Mouse (Mus musculus) forebrain, postnatal 0 days (tissue): ENCODE data around the gene Cyp2j9. TPM values are rescaled to one million over a fixed set of nuclear protein-coding genes. Genes with fewer than 3 reads are reported as not detected.

Experiments used
- ATAC-seq: fragments of 200-750 bp; cut with Nextera tagmentation; 2 replicates; pipeline ENCODE4 v1.8.0; 2017; ENCODE audit warnings: mild to moderate bottlenecking, moderate library complexity
- DNase-seq: peaks from one replicate; pipeline ENCODE4 v3.0.0-alpha.2; 2015
- H3K27ac ChIP-seq: fragments of 300-500 bp; sonication (generic); 2 replicates; pipeline ENCODE4 v1.5.1; 2014; ENCODE audit warnings: low read depth, mild to moderate bottlenecking, antibody characterized with exemption, low read length, moderate library complexity, mixed read lengths
- H3K27me3 ChIP-seq: fragments of 300-500 bp; sonication (generic); 2 replicates; pipeline ENCODE4 v1.6.1; 2014; ENCODE audit warnings: mild to moderate bottlenecking, low read length, mixed read lengths; ENCODE audit not compliant: insufficient read depth
- H3K36me3 ChIP-seq: fragments of 300-500 bp; sonication (generic); 2 replicates; pipeline ENCODE4 v1.6.1; 2014; ENCODE audit warnings: mild to moderate bottlenecking, moderate library complexity; ENCODE audit not compliant: insufficient read depth
- H3K4me1 ChIP-seq: fragments of 300-500 bp; sonication (generic); 2 replicates; pipeline ENCODE4 v1.6.1; 2014; ENCODE audit warnings: antibody characterized with exemption; ENCODE audit not compliant: insufficient read depth
- H3K4me2 ChIP-seq: fragments of 300-500 bp; sonication (generic); 2 replicates; pipeline ENCODE4 v1.6.1; 2014; ENCODE audit warnings: low read depth, mild to moderate bottlenecking, moderate library complexity
- H3K4me3 ChIP-seq: fragments of 300-500 bp; sonication (generic); 2 replicates; pipeline ENCODE4 v1.5.1; 2014; ENCODE audit warnings: low read depth, low read length, mixed read lengths
- H3K9ac ChIP-seq: fragments of 300-500 bp; sonication (generic); 2 replicates; pipeline ENCODE4 v1.6.1; 2014; ENCODE audit warnings: mild to moderate bottlenecking
- H3K9me3 ChIP-seq: fragments of 300-500 bp; sonication (generic); 2 replicates; pipeline ENCODE4 v1.6.1; 2016; ENCODE audit warnings: low read length
- CTCF ChIP-seq: sonication (generic); IDR thresholded peaks from 2 replicates; pipeline ENCODE4 v1.5.1; 2016; ENCODE audit warnings: antibody characterized with exemption, control low read depth, low read depth
- WGBS: fragments of 180-500 bp; shearing (Covaris S2); extraction: QIAGEN DNeasy Blood & Tissue Kit; methylation state at CpG from one replicate; pipeline ENCODE4 v1.1.7; 2014; 5-methylcytosine and 5-hydroxymethylcytosine counted together
- polyA plus RNA-seq: library from polyadenylated mRNA; unstranded; fragments of >200 nt; fragmentation: Nextera tagmentation; extraction: Ambion mirVana; gene quantifications from 2 replicates; pipeline ENCODE4 v1.2.1, GENCODE M21; 2015
- total RNA-seq: library from RNA; depleted of rRNA; stranded (reverse); fragments of >200 nt; gene quantifications from 2 replicates; pipeline ENCODE4 v1.2.3, GENCODE M21; 2014; rRNA removed

Gene Cyp2j9
- total and polyA plus RNA-seq, 2 experiments from 2014 or later = 8.3 to 9.5 TPM

DNA sequence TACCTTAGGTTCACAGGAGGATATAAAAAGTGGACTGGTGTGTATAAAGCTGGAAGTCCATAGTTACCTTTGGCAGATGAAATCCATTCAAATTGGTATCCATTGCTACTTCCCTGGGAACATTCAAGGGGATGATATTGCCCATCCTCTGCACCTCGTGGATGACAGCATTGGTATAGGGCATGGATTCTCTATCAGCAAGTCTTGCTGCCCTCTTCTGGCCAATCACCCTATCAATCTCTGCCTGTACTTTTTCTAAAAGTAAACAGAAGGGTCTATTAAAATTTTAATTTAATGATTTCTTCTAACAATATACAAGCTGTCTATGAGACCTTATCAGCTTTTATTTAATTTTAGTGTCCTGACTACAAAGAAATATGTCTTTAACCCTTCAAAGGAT is 65.6 kb downstream of the Cyp2j9 start:
- Histone ChIP-seq H3K27me3 (no peaks in the 10 kb centered on the region), H3K4me1 (no peaks in the 10 kb centered on the region), H3K9me3 (no peaks in the 10 kb centered on the region), H3K4me3 (no peak overlapping the region), H3K36me3 (no peaks in the 10 kb centered on the region; the same call in 1 of the 2 replicates), H3K9ac (no peak overlapping the region), H3K4me2 (no peak overlapping the region), H3K27ac (no peak overlapping the region)
- WGBS = 18% methylated on average over 1 of the region's 1 CpGs
- peak; percentile 43; the same call in 1 of the 2 replicates for ATAC-seq
- DNase-seq = no peak
- peak; percentile 36 for TF ChIP-seq CTCF

DNA sequence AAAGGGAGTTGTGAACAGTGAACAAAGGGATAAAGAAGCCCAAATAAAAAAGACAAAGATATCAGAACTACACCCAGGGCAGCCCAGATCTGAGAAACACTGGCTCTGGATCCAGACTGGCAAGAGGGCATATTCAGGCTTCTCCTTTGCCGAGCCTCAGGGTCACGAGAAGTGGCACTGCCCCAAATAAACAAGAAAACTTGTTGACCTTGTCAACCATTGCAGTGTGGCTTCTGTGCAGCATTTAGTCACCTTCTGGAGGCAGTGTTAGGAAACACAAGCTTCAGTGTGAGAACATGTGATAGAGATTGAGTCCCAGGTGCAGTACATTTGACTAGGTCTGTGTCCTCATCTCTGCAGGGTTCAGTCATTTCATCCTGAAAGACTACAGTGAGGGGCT is 69.1 kb downstream of the Cyp2j9 start:
- H3K27me3 ChIP-seq = no peaks in the 10 kb centered on the region
- no peak overlapping the region for H3K4me2 ChIP-seq
- no peak for DNase-seq
- no peaks in the 10 kb centered on the region; the same call in 1 of the 2 replicates for H3K36me3 ChIP-seq
- no peak for ATAC-seq
- WGBS = 94% methylated on average over 2 of the region's 2 CpGs
- no peaks in the 10 kb centered on the region for H3K9me3 ChIP-seq
- no peaks in the 10 kb centered on the region for H3K4me1 ChIP-seq
- no peak overlapping the region for H3K4me3 ChIP-seq
- no peak overlapping the region for H3K9ac ChIP-seq
- no peak for TF ChIP-seq CTCF
- H3K27ac ChIP-seq = no peak overlapping the region

Other genes starting within 250 kb of the Cyp2j9 start
- gene Cyp2j11, start 242.9 kb downstream of the Cyp2j9 start, total RNA-seq = not detected in 2 replicates
- not detected in 2 replicates for gene Cyp2j11, start 242.9 kb downstream of the Cyp2j9 start, polyA plus RNA-seq
- 0.15 TPM in 1 of 2 replicates, not detected in the other for gene Cyp2j8, start 84.2 kb downstream of the Cyp2j9 start, total RNA-seq
- gene Cyp2j8, start 84.2 kb downstream of the Cyp2j9 start, polyA plus RNA-seq = not detected in 2 replicates
- gene Cyp2j6, start 37.9 kb downstream of the Cyp2j9 start, total RNA-seq = 9.0 and 9.3 TPM in 2 replicates
- gene Cyp2j6, start 37.9 kb downstream of the Cyp2j9 start, polyA plus RNA-seq = 7.2 and 7.5 TPM in 2 replicates
- not detected in 2 replicates for gene Cyp2j5, start 72.6 kb upstream of the Cyp2j9 start, total RNA-seq
- gene Cyp2j5, start 72.6 kb upstream of the Cyp2j9 start, polyA plus RNA-seq = not detected in 2 replicates
- not detected in 2 replicates for gene Gm12695, start 193.6 kb upstream of the Cyp2j9 start, total RNA-seq
- 0.07 TPM in 1 of 2 replicates, not detected in the other for gene Gm12695, start 193.6 kb upstream of the Cyp2j9 start, polyA plus RNA-seq